Mouse (Mus musculus) heart, embryonic 11.5 days (tissue): ENCODE measurements around the gene Rnf8. TPM values are rescaled to one million over a fixed set of nuclear protein-coding genes. Genes with fewer than 3 reads are reported as not detected.

Source experiments
- ATAC-seq: fragments of 200-750 bp; cut with Nextera tagmentation; replicated peaks from 2 replicates; pipeline ENCODE4 v1.8.0; 2017; ENCODE audit warnings: moderate library complexity; ENCODE audit not compliant: insufficient number of reproducible peaks, low FRiP score, low TSS enrichment
- H3K27ac ChIP-seq: fragments of 300-500 bp; sonication (generic); 2 replicates; pipeline ENCODE4 v1.5.1; 2014; ENCODE audit warnings: mild to moderate bottlenecking, low read depth, low read length
- H3K27me3 ChIP-seq: fragments of 300-500 bp; sonication (generic); 2 replicates; pipeline ENCODE4 v1.6.1; 2014; ENCODE audit warnings: mild to moderate bottlenecking, low read length, mixed read lengths; ENCODE audit not compliant: control insufficient read depth, insufficient read depth
- H3K36me3 ChIP-seq: fragments of 300-500 bp; sonication (generic); 2 replicates; pipeline ENCODE4 v1.6.1; 2014; ENCODE audit warnings: mild to moderate bottlenecking, low read length, moderate library complexity, mixed read lengths; ENCODE audit not compliant: control insufficient read depth, insufficient read depth
- H3K4me1 ChIP-seq: fragments of 300-500 bp; sonication (generic); 2 replicates; pipeline ENCODE4 v1.6.1; 2014; ENCODE audit warnings: low read length; ENCODE audit not compliant: control insufficient read depth, insufficient read depth
- H3K4me2 ChIP-seq: fragments of 300-500 bp; sonication (generic); 2 replicates; pipeline ENCODE4 v1.6.1; 2014; ENCODE audit warnings: mild to moderate bottlenecking, moderate library complexity
- H3K4me3 ChIP-seq: fragments of 300-500 bp; sonication (generic); 2 replicates; pipeline ENCODE4 v1.5.1; 2014; ENCODE audit warnings: low read depth, low read length
- H3K9ac ChIP-seq: fragments of 300-500 bp; sonication (generic); 2 replicates; pipeline ENCODE4 v1.6.1; 2014; ENCODE audit warnings: mild to moderate bottlenecking, low read depth, low read length, moderate library complexity
- H3K9me3 ChIP-seq: fragments of 300-500 bp; sonication (generic); replicated peaks from 2 replicates; pipeline ENCODE4 v1.6.1; 2016; ENCODE audit warnings: low read length; ENCODE audit not compliant: control insufficient read depth
- WGBS: fragments of 180-500 bp; shearing (Covaris S2); extraction: QIAGEN DNeasy Blood & Tissue Kit; methylation state at CpG from one replicate; pipeline ENCODE4 v1.1.7; 2014; ENCODE audit not compliant: insufficient replicate concordance; 5-methylcytosine and 5-hydroxymethylcytosine counted together
- polyA plus RNA-seq: library from polyadenylated mRNA; unstranded; fragments of >200 nt; fragmentation: Nextera tagmentation; extraction: Ambion mirVana; gene quantifications from 2 replicates; pipeline ENCODE4 v1.2.1, GENCODE M21; 2014

The Rnf8 gene
- polyA plus RNA-seq, 1 experiment from 2014 or later = 66.9 TPM

DNA sequence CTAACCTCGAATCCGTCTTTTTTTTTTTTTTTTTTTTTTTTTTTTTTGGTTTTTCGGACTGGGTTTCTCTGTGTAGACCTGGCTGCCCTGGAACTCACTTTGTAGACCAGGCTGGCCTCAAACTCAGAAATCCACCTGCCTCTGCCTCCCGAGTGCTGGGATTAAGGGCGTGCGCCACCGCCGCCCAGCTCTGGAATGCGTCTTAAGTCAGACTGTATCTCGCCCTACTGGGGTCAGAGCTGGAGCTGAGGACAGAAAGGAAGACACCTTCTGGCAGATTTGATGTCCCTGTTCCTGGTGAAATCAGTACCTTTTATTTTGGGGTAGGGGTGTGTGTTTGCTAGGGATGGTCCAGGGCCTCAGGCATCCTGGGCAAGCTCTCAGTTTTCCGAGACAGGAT, 17.7 kb downstream of the Rnf8 start:
- WGBS = 91% methylated on average over 11 of the region's 11 CpGs

DNA sequence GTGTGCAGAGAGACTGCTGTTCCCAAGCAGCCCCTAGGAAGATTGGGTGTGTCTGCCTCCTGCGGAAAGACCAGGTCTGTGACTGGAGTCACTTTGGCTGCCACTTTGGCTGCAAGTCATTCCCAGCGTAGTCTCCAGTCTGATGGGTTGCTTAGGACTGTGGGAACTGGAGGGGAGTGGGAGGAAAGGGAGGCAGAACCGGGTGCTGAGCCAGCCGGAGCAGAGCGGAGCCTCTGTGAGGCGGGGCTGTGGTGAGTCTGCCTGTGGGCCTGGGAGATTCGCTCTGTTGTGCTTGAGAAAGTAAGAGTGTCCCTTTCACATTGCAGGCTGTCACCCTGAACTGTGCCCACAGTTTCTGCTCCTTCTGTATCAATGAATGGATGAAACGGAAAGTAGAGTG, 20.9 kb downstream of the Rnf8 start:
- H3K9me3 ChIP-seq = no peaks in the 10 kb centered on the region
- H3K4me2 ChIP-seq = no peak overlapping the region
- no peak for ATAC-seq
- 88% methylated on average over 8 of the region's 8 CpGs for WGBS
- peaks cover 39% of the 10 kb centered on the region for H3K36me3 ChIP-seq
- H3K4me1 ChIP-seq = peaks cover 14% of the 10 kb centered on the region
- H3K4me3 ChIP-seq = no peak overlapping the region
- H3K9ac ChIP-seq = no peak overlapping the region
- H3K27me3 ChIP-seq = no peaks in the 10 kb centered on the region
- no peak overlapping the region for H3K27ac ChIP-seq

More for the DNA sequence above, 17.7 kb downstream of the Rnf8 start:
- peaks cover 41% of the 10 kb centered on the region for H3K36me3 ChIP-seq
- no peaks in the 10 kb centered on the region for H3K27me3 ChIP-seq
- H3K9me3 ChIP-seq = no peaks in the 10 kb centered on the region
- H3K4me2 ChIP-seq = no peak overlapping the region
- ATAC-seq = no peak
- no peak overlapping the region for H3K9ac ChIP-seq
- no peak overlapping the region for H3K27ac ChIP-seq
- peaks cover 8% of the 10 kb centered on the region for H3K4me1 ChIP-seq
- H3K4me3 ChIP-seq = no peak overlapping the region

DNA sequence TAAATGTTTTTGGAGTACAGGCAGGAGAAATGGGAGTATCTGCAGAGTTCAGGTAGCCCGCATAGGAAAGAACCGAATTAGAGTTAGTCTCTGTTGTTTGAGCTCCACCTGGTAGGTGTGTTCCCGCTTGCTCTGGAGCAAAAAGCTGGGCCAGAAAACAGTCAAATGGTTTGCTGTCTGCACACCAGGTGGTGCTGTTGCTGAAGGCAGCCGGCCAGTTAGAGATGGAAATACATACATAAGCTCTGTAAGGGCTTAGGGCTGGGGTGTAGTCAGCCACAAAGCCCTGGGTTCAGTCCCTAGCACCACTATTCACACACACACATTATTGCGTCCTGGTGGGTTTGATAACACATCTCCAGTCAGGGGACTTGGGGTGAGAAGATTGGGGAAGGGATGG, 21.5 kb downstream of the Rnf8 start:
- WGBS = 63% methylated on average over 5 of the region's 5 CpGs
- no peak for ATAC-seq
- Histone ChIP-seq H3K9ac (no peak overlapping the region), H3K36me3 (peaks cover 34% of the 10 kb centered on the region), H3K27ac (no peak overlapping the region), H3K4me2 (no peak overlapping the region), H3K4me1 (peaks cover 14% of the 10 kb centered on the region), H3K27me3 (no peaks in the 10 kb centered on the region), H3K4me3 (no peak overlapping the region), H3K9me3 (no peaks in the 10 kb centered on the region)

DNA sequence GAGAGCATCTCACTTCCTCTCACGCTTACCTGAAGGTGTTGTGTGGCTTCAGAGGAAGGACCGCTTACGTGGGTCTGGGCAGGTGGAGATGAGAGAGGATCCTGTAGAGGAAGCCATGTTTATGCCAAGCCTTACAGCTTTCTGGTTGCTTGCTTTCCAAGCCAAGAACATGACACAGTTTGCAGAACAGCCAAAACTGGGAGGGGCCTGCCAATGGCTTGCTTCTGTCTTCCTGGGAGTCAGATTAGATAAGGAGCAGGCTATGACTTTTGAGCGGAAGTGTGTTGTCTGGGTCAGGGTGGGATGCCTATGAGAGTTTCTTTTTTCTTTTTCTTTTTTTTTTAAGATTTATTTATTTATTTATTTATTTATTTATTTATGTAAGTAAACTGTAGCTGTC, 22.8 kb downstream of the Rnf8 start:
- no peak for ATAC-seq
- H3K36me3 ChIP-seq = peaks cover 30% of the 10 kb centered on the region
- H3K27me3 ChIP-seq = no peaks in the 10 kb centered on the region
- no peak overlapping the region for H3K4me2 ChIP-seq
- no peak overlapping the region for H3K4me3 ChIP-seq
- no peak overlapping the region for H3K27ac ChIP-seq
- H3K9ac ChIP-seq = no peak overlapping the region
- WGBS = 75% methylated on average over 4 of the region's 4 CpGs
- H3K9me3 ChIP-seq = no peaks in the 10 kb centered on the region
- peaks cover 14% of the 10 kb centered on the region for H3K4me1 ChIP-seq

DNA sequence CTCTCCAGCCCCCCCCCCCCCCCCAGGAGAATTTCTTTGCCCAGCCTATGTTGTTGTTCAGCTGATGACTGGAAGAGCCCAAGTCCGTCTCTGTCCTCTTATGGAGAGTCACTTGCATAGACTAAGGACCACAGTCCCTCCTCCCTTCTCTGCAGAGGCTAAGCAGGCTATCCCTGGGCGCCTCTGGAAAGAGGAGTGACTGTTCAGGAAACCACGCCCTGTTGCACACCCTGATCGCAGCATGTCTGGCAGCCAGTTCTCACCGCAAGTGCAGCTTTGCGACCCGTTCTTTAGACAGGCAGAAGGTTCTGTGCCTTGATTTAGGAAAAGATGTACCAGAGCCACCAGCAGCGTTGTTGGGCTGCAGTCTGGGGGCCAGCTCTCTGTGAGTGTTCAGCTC, 23.3 kb downstream of the Rnf8 start:
- Histone ChIP-seq H3K27ac (no peak overlapping the region), H3K27me3 (no peaks in the 10 kb centered on the region), H3K4me1 (peaks cover 14% of the 10 kb centered on the region), H3K9me3 (no peaks in the 10 kb centered on the region), H3K9ac (no peak overlapping the region), H3K36me3 (peaks cover 30% of the 10 kb centered on the region), H3K4me2 (no peak overlapping the region), H3K4me3 (no peak overlapping the region)
- 68% methylated on average over 8 of the region's 8 CpGs for WGBS
- no peak for ATAC-seq

DNA sequence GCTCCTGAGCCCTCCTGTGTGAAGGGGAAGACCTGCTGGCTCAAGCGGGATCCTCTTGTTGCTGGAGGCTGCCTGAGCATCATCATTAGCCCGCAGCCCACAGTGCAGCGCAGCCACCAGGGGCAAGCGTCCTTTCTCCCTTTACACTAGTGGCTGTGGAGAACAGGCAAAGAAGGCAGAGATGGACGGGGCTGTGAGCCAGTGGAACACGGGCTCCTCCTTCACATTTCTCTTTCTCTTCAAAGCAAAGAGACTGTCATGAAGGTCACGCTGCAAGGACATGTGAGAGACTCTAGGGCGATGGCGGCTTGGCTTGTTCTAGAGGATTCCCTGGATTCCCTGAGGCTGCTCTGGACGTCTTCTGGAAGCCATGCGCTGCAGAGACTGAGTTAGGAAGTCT, 26.4 kb downstream of the Rnf8 start:
- Histone ChIP-seq H3K4me1 (peaks cover 20% of the 10 kb centered on the region), H3K27me3 (no peaks in the 10 kb centered on the region), H3K4me2 (no peak overlapping the region), H3K27ac (no peak overlapping the region), H3K4me3 (no peak overlapping the region), H3K36me3 (peaks cover 18% of the 10 kb centered on the region; the same call in 1 of the 2 replicates), H3K9ac (no peak overlapping the region), H3K9me3 (no peaks in the 10 kb centered on the region)
- 86% methylated on average over 11 of the region's 11 CpGs for WGBS
- peak; percentile 9; the same call in 1 of the 2 replicates for ATAC-seq

DNA sequence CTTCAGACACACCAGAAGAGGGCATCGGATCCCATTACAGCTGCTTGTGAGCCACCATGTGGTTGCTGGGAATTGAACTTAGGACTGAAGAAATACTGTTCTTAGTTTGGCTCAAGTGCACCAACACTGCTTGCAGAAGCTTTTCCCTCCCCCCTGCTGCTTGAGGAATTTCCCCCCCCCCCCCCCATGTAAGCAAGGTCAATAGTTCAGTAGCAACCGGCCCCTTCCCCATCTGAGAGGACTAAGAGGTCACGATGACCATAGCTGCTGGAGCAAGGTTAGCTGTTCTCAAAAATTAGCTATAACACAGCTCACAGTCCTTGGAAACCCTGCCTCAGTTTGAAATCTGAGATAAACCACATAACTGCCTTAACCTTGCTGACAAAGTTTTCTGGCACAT, 27.6 kb downstream of the Rnf8 start:
- peaks cover 13% of the 10 kb centered on the region for H3K4me1 ChIP-seq
- no peaks in the 10 kb centered on the region for H3K27me3 ChIP-seq
- H3K9ac ChIP-seq = no peak overlapping the region
- no peak for ATAC-seq
- no peak overlapping the region for H3K4me2 ChIP-seq
- H3K27ac ChIP-seq = no peak overlapping the region
- no peak overlapping the region for H3K4me3 ChIP-seq
- WGBS = 65% methylated on average over 3 of the region's 3 CpGs
- peaks cover 21% of the 10 kb centered on the region for H3K36me3 ChIP-seq
- no peaks in the 10 kb centered on the region for H3K9me3 ChIP-seq

DNA sequence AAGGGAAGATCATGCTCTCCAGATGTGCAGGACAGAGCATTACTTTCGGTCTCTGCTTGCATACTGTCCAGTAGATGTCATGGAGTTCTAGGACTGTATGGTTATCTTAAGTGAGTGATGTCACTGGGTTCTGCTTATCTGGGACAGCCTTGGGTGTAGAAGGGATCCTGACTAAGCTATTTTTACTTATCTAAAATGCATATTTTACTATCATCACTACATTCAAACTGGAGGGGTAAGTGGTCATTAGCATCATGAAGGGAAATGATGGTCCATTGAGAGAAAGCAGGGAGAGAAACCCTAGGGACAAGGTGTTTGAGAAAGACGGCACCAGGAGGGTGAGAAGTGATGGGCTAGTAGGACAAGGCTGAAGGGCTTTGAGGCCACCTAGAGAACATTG, 43.7 kb downstream of the Rnf8 start:
- Histone ChIP-seq H3K4me3 (peak overlapping the region; percentile 25; the same call in 1 of the 2 replicates), H3K4me1 (peaks cover 10% of the 10 kb centered on the region), H3K9me3 (no peaks in the 10 kb centered on the region), H3K9ac (no peak overlapping the region), H3K27me3 (no peaks in the 10 kb centered on the region), H3K27ac (peak overlapping the region; percentile 41; the same call in 1 of the 2 replicates), H3K36me3 (peaks cover 1% of the 10 kb centered on the region; the same call in 1 of the 2 replicates), H3K4me2 (peak overlapping the region; percentile 50; the same call in 1 of the 2 replicates)
- peak; percentile 79 for ATAC-seq
- WGBS = 29% methylated on average over 2 of the region's 2 CpGs

DNA sequence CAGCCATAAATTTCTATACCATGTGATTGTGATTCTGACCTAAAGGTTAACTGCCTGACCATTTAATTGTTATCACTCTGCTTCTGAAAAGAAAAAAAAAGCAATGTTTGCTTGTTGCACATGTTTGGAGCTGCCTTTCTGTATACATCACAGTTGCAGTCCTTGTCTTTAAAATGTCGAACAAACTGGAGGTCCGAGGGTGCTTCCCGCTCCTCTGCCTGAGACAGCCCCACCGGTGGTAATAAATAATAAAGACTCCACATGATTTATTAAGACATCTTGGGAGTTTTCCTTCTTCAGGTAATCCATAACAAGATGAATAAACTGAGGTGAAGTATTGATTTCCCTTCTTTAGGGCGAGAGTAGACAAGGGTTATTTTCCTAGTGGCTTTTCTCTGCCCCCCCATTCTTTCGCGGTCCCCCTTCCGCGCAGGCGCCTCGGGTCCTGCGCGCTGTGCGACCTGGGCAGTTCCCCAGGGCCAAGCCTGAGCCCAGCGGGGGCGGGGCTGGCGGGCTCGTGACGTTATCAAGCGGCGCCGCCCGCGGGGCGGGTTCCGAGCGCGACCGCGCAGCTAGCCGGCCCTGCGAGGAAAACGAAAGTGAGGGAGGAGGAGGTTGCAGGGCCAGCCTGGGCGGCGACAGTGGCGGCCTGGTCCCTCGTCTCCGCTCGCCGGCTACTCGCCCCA, 45.6 kb downstream of the Rnf8 start, which contains the start of gene Cmtr1:
Cmtr1 (plus strand) TSS at position 520 of the 686 bp plus-strand sequence.
- peak; percentile 91 for ATAC-seq
- Histone ChIP-seq H3K4me1 (peaks cover 10% of the 10 kb centered on the region), H3K27me3 (no peaks in the 10 kb centered on the region), H3K9me3 (no peaks in the 10 kb centered on the region), H3K36me3 (peaks cover 5% of the 10 kb centered on the region; the same call in 1 of the 2 replicates), H3K9ac (peak within 1 kb of the TSS; percentile 95), H3K27ac (peak within 1 kb of the TSS; percentile 92), H3K4me3 (peak within 1 kb of the TSS; percentile 96), H3K4me2 (peak within 1 kb of the TSS; percentile 73)
- 1% methylated on average over 41 of the region's 41 CpGs for WGBS
